Mouse (Mus musculus) left cerebral cortex, adult 9 months (tissue): ENCODE measurements at regions not wholly inside any gene's neighbourhood (a gene's known extent, or its start where the extent isn't known, plus 50 kb on each side); places are given as distances from the start of the nearest gene placed in this dataset.
"Not testable (repeated sequence)": the region's sequence is repeated elsewhere in the genome, so short reads cannot be mapped to it uniquely, and the experiment has no call there.

ENCODE experiments used
- DNase-seq, 2 experiments: peaks; one replicate each; pipeline ENCODE4 v3.0.0; 2022; ENCODE audit warnings: low spot score in 2 of 2

DNA sequence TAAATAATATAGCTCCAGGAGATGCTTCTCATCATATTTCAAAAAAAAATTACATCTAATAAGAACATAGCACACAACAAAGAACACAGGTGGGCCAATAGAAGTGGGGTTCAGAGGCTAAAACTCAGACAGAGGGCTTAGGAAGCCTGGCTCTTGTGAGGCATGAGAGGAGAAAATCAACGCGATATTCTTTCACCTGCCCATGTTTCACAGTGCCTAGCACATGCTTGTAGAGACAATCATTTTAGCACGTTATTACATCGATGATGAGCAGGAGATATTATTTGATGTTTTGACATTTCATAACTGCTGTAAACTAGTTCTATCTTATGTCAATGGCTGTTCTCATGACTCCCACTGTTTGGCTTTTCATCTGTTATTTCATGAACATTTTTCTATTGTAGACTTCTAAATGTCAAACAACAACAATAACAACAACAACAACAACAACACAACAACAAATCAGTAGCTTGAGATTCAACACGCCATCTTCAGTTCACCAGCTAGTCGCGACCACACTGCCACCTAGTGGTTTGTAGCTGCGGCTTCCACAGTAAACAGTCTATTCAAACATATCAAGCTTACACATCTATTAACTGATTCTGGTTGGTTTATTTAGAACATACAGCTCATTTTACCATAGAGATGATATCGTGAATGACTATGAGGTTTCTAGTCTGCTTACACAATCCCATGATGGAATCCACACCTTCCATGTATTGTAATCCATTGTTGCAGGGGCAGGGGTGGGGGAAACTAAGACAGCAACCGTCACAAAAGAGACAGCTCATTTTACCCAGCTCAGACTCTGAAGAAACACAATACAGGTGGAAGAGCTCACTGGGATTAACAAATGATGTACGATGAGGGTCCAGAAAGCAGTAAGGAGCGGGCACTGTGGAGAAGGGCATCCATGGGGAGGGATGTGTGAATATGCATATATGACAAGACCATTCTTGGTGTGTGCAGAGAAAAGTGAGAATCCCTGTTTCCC, 60.5 kb upstream of the Tmem200a start:
- peak; percentile 23 to 65 for DNase-seq

DNA sequence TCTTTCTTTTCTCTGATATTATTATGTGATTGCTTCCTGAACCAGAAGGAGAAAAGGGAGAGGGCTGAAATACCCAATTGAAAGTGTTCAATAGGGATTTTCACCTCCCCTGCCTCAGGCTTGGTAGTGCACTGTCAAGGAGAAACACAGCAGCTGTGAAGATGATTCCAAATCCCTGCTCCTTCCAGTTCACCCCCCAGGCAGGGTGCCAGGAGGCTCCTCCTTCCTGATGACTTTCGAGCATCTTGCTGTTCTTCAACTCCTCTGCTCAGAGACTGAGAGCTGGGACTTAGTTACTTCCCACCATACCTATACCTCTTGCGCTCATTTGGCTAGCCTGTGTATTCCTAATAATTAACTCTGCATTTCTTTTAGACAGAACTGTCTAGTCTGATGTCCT, 73.7 kb upstream of the Tmem200a start:
- no peak for DNase-seq

DNA sequence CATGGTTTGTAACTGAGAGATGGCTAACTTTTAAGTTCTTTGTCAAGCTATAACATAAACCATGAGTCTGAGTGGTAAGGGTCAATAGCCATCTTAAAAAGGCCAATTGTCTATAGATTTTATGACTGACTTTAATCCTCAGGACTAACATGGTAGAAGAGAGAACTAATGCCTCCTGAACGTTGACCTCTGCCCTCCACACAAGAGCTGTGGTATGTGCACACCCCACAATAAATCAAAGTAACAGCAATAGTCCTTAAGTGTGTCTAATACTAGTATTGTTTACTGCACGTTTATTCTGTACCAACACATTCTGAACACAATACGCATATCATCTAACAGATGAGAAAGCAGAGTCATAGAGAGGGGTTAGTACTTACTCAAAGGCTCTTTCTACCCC, 70.7 kb upstream of the Samd3 start:
- DNase-seq: no peak

DNA sequence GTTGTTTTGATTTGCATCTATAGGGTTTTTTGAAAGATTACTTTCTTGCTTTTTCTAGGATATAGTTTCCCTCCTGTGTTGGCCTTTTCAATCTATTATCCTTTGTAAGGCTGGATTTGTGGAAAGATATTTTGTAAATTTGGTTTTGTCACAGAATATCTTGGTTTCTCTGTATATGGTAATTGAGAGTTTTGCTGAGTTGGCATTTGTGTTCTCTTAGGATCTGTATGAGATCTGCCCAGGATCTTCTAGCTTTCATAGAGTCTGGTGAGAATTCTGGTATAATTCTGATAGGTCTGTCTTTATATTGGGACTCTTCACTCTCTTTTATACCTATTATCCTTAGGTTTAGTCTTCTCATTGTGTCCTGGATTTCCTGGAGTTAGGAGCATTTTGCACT, 68.4 kb upstream of the Samd3 start:
- not testable (repeated sequence) for DNase-seq

DNA sequence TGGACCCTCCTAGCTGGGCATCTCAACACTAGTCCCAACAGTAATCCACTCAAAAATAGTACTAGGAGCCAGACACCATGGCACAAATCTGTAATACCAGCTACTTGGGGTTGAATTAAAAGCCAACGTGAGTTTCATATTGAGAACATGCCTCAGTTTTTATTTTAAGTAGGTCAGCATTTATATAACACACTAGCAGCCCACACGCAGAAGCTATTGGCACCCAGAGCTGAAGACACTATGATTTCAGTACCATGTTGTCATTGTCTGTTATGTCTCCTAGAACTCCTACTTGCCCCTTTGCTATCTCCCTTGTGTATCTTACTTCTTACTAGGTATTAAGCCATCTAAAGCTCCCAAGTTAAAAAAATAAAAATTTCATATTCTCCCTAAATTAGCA, 65.0 kb upstream of the Samd3 start:
- DNase-seq: peak; percentile 9 to 25

DNA sequence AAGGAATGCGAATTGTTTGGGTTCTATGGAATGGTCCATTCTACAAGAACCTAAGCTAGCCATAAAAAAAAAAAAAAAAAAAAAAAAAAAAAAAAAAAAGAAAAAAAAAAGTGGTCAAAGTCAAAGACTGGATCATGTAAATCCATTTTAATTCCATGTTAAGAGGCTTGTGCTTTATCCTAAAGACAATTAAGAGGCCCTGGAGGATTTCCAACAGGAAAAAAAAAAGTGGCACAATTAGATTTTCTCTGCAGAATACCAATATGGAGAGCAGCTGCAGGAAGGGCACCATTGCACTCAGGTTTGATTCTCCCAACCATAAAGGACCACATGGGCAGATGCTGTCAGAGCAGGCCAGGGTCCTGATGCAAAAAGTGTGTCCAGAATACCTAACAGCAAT, 51.9 kb upstream of the Samd3 start:
- no peak for DNase-seq

DNA sequence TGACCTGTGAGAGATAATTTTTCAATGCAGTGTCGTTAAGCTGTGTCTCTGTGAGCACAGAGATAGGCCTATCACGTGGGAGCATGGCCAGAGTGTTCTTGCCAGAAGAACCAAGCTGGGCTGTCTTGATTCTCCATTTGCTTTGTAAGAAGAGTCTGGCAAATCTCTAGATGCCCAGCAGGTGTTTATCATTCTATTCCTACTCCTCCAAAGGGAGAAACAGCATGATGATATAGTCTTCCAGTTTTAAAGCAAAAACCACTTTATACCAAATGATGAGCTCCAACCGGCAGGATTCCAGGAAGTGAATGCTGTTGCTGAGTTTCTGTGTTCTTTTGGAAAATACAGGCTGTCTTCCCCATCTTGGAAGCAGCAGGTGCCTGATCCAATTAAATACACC, 51.2 kb upstream of the Samd3 start:
- DNase-seq: peak in 1 of 2 experiments; percentile 16
